Mouse (Mus musculus): ENCODE data around the gene Slc25a10.

Slc25a10 gene

GRCm38 (mm10) chr11:120539285-120540014, 47.8 kb downstream of the Slc25a10 start:
- peak; percentile 35 for DNase-seq (ENCODE audit: low spot score)

GRCm38 (mm10) chr11:120541907-120542306, 50.3 kb downstream of the Slc25a10 start:
- DNase-seq (ENCODE audit: low spot score): no peak

- no peak for DNase-seq (ENCODE audit: low spot score)
These were observed 50.7 kb downstream of the Slc25a10 start for GRCm38 (mm10) chr11:120542376-120542775.

GRCm38 (mm10) chr11:120545964-120546363, 54.3 kb downstream of the Slc25a10 start:
- no peak for DNase-seq (ENCODE audit: low spot score)

GRCm38 (mm10) chr11:120547469-120547868, 55.8 kb downstream of the Slc25a10 start:
- DNase-seq (ENCODE audit: low spot score): no peak

GRCm38 (mm10) chr11:120548214-120548613, 56.6 kb downstream of the Slc25a10 start:
- DNase-seq (ENCODE audit: low spot score): no peak

GRCm38 (mm10) chr11:120548786-120549167, 57.1 kb downstream of the Slc25a10 start:
- DNase-seq (ENCODE audit: low spot score): no peak
